Mouse (Mus musculus): Measurements from ENCODE around the gene Grk6. TPM values are rescaled to one million over a fixed set of nuclear protein-coding genes. Genes with fewer than 3 reads are reported as not detected.
A peak's percentile ranks its signal among the peaks of the same experiment; 100 is the strongest.

Grk6 gene
- polyA plus RNA-seq, 1 experiment from 2014 or later = 27.6 TPM

GRCm38 (mm10) chr13:55449679-55450441, 5.0 kb downstream of the Grk6 start:
- peaks cover 26% of the 10 kb centered on the region for H3K4me1 ChIP-seq (replicated peaks)
- no peak overlapping the region for H3K9ac ChIP-seq
- ATAC-seq (ENCODE audit: insufficient number of reproducible peaks, low FRiP score) = no peak
- H3K36me3 ChIP-seq = peaks cover 54% of the 10 kb centered on the region
- no peak overlapping the region for H3K27ac ChIP-seq (ENCODE audit: poor library complexity, severe bottlenecking)
- no peaks in the 10 kb centered on the region for H3K9me3 ChIP-seq (replicated peaks)
- H3K4me2 ChIP-seq = no peak overlapping the region
- H3K27me3 ChIP-seq (replicated peaks) = no peaks in the 10 kb centered on the region
- H3K4me3 ChIP-seq = no peak overlapping the region
- 93% methylated on average over 17 of the region's 17 CpGs for WGBS

GRCm38 (mm10) chr13:55450511-55450980, 5.7 kb downstream of the Grk6 start:
- ATAC-seq (ENCODE audit: insufficient number of reproducible peaks, low FRiP score) = no peak
- Histone ChIP-seq H3K27ac (ENCODE audit: poor library complexity, severe bottlenecking) (no peak overlapping the region), H3K36me3 (peaks cover 59% of the 10 kb centered on the region), H3K27me3 (replicated peaks) (no peaks in the 10 kb centered on the region), H3K4me1 (replicated peaks) (peaks cover 26% of the 10 kb centered on the region), H3K9me3 (replicated peaks) (no peaks in the 10 kb centered on the region), H3K4me3 (no peak overlapping the region), H3K4me2 (no peak overlapping the region), H3K9ac (no peak overlapping the region)
- 85% methylated on average over 11 of the region's 11 CpGs for WGBS

GRCm38 (mm10) chr13:55451296-55451695, 6.4 kb downstream of the Grk6 start:
- ATAC-seq (ENCODE audit: insufficient number of reproducible peaks, low FRiP score) = no peak
- Histone ChIP-seq H3K36me3 (peaks cover 65% of the 10 kb centered on the region), H3K9me3 (replicated peaks) (no peaks in the 10 kb centered on the region), H3K4me1 (replicated peaks) (peaks cover 20% of the 10 kb centered on the region), H3K9ac (no peak overlapping the region), H3K27ac (ENCODE audit: poor library complexity, severe bottlenecking) (no peak overlapping the region), H3K27me3 (replicated peaks) (no peaks in the 10 kb centered on the region), H3K4me3 (no peak overlapping the region), H3K4me2 (no peak overlapping the region)
- WGBS = 90% methylated on average over 10 of the region's 10 CpGs

- Histone ChIP-seq H3K4me3 (no peak overlapping the region), H3K27me3 (replicated peaks) (no peaks in the 10 kb centered on the region), H3K27ac (ENCODE audit: poor library complexity, severe bottlenecking) (no peak overlapping the region), H3K9ac (no peak overlapping the region), H3K4me1 (replicated peaks) (peaks cover 14% of the 10 kb centered on the region), H3K9me3 (replicated peaks) (no peaks in the 10 kb centered on the region), H3K4me2 (no peak overlapping the region), H3K36me3 (peaks cover 70% of the 10 kb centered on the region)
- no peak for ATAC-seq (ENCODE audit: insufficient number of reproducible peaks, low FRiP score)
- 94% methylated on average over 16 of the region's 16 CpGs for WGBS
Observed at GRCm38 (mm10) chr13:55451785-55452549, 7.1 kb downstream of the Grk6 start.

GRCm38 (mm10) chr13:55462965-55463364, 18.1 kb downstream of the Grk6 start:
- peaks cover 41% of the 10 kb centered on the region for H3K27me3 ChIP-seq (replicated peaks)
- H3K4me2 ChIP-seq = no peak overlapping the region
- no peak overlapping the region for H3K9ac ChIP-seq
- no peak overlapping the region for H3K27ac ChIP-seq (ENCODE audit: poor library complexity, severe bottlenecking)
- H3K4me1 ChIP-seq (replicated peaks) = peaks cover 16% of the 10 kb centered on the region
- peaks cover 43% of the 10 kb centered on the region for H3K36me3 ChIP-seq
- no peak overlapping the region for H3K4me3 ChIP-seq
- ATAC-seq (ENCODE audit: insufficient number of reproducible peaks, low FRiP score) = no peak
- H3K9me3 ChIP-seq (replicated peaks) = no peaks in the 10 kb centered on the region
- 66% methylated on average over 2 of the region's 2 CpGs for WGBS

GRCm38 (mm10) chr13:55463399-55464026, 18.6 kb downstream of the Grk6 start:
- WGBS = 19% methylated on average over 14 of the region's 14 CpGs
- peaks cover 16% of the 10 kb centered on the region for H3K4me1 ChIP-seq (replicated peaks)
- H3K36me3 ChIP-seq = peaks cover 38% of the 10 kb centered on the region
- H3K27me3 ChIP-seq (replicated peaks) = peaks cover 46% of the 10 kb centered on the region
- H3K9me3 ChIP-seq (replicated peaks) = no peaks in the 10 kb centered on the region
- ATAC-seq (ENCODE audit: insufficient number of reproducible peaks, low FRiP score) = no peak
- H3K4me2 ChIP-seq = peak overlapping the region; percentile 90
- peak overlapping the region; percentile 76 for H3K9ac ChIP-seq
- no peak overlapping the region for H3K27ac ChIP-seq (ENCODE audit: poor library complexity, severe bottlenecking)
- H3K4me3 ChIP-seq = peak overlapping the region; percentile 60

GRCm38 (mm10) chr13:55464027-55464884, 19.4 kb downstream of the Grk6 start, which contains the start of gene Prr7:
Gene Prr7, plus strand, starts transcription at chr13:55464267.
- H3K9me3 ChIP-seq (replicated peaks) = no peaks in the 10 kb centered on the region
- peak within 1 kb of the TSS; percentile 76 for H3K9ac ChIP-seq
- peaks cover 52% of the 10 kb centered on the region for H3K27me3 ChIP-seq (replicated peaks)
- peaks cover 30% of the 10 kb centered on the region for H3K36me3 ChIP-seq
- under 1% methylated on average over 73 of the region's 84 CpGs for WGBS
- peak within 1 kb of the TSS; percentile 90 for H3K4me2 ChIP-seq
- peaks cover 16% of the 10 kb centered on the region for H3K4me1 ChIP-seq (replicated peaks)
- peak; percentile 58 for ATAC-seq (ENCODE audit: insufficient number of reproducible peaks, low FRiP score)
- peak within 1 kb of the TSS; percentile 60 for H3K4me3 ChIP-seq
- H3K27ac ChIP-seq (ENCODE audit: poor library complexity, severe bottlenecking) = no peak within 1 kb of the TSS

- Histone ChIP-seq H3K27ac (ENCODE audit: poor library complexity, severe bottlenecking) (no peak overlapping the region), H3K9ac (no peak overlapping the region)
Observed at GRCm38 (mm10) chr13:55465184-55465583, 20.3 kb downstream of the Grk6 start.

GRCm38 (mm10) chr13:55465830-55466440, 21.1 kb downstream of the Grk6 start:
- peaks cover 18% of the 10 kb centered on the region for H3K4me1 ChIP-seq (replicated peaks)
- no peak overlapping the region for H3K27ac ChIP-seq (ENCODE audit: poor library complexity, severe bottlenecking)
- no peak overlapping the region for H3K4me3 ChIP-seq
- ATAC-seq (ENCODE audit: insufficient number of reproducible peaks, low FRiP score) = no peak
- H3K4me2 ChIP-seq = no peak overlapping the region
- peaks cover 69% of the 10 kb centered on the region for H3K27me3 ChIP-seq (replicated peaks)
- no peak overlapping the region for H3K9ac ChIP-seq
- H3K36me3 ChIP-seq = peaks cover 14% of the 10 kb centered on the region; the same call in 1 of the 2 replicates
- WGBS = 61% methylated on average over 5 of the region's 5 CpGs
- no peaks in the 10 kb centered on the region for H3K9me3 ChIP-seq (replicated peaks)

More at GRCm38 (mm10) chr13:55465184-55465583, 20.3 kb downstream of the Grk6 start:
- Histone ChIP-seq H3K4me3 (no peak overlapping the region), H3K9me3 (replicated peaks) (no peaks in the 10 kb centered on the region), H3K4me2 (peak overlapping the region; percentile 90; the same call in 1 of the 2 replicates), H3K36me3 (peaks cover 21% of the 10 kb centered on the region), H3K4me1 (replicated peaks) (peaks cover 16% of the 10 kb centered on the region), H3K27me3 (replicated peaks) (peaks cover 61% of the 10 kb centered on the region)
- ATAC-seq (ENCODE audit: insufficient number of reproducible peaks, low FRiP score) = no peak
- WGBS = 40% methylated on average over 3 of the region's 3 CpGs

Measured in heart, embryonic 12.5 days (tissue).